Mouse (Mus musculus): Measurements from ENCODE around the gene Mrpl35. TPM values are rescaled to one million over a fixed set of nuclear protein-coding genes. Genes with fewer than 3 reads are reported as not detected.

Gene Mrpl35
- total RNA-seq, 2 experiments from 2014 or later: 37.4 to 38.2 TPM

DNA sequence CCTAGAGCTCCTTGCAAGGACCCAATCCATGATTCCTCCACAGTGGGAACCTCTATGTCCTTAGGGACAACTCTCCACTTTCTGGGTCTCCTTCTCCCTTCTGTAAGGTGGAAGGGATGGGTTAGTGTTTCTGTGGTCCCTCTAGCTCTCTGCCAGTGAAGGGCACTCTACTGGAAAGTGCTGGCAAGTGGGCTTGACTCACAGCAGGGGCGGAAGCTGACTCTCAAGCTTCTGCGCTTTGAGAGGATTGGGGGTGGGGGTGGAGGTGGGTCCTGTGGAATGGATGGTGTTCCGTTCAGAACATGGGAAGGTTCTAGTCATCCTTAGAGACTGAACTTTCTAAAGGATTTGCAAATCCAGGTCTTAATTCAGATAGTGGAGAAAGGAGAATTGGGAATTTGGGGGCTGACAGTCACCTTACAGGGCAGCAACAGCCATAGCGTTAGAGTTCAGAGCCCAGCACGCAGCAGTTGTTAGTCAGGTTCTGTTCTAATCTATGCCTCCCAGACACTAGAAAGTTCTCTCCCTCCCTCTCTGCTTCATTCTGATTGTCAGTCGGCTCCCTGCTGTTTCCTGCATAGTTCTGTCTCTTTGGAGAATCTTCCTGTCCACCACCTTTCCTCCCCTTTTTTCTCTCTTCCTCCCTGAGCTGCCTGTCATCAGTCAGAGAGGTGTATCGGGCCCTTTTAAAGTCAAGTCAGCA lies 25.6 kb downstream of the Mrpl35 start:
- DNase-seq (ENCODE audit: low spot score in 2 of 2): no peak

DNA sequence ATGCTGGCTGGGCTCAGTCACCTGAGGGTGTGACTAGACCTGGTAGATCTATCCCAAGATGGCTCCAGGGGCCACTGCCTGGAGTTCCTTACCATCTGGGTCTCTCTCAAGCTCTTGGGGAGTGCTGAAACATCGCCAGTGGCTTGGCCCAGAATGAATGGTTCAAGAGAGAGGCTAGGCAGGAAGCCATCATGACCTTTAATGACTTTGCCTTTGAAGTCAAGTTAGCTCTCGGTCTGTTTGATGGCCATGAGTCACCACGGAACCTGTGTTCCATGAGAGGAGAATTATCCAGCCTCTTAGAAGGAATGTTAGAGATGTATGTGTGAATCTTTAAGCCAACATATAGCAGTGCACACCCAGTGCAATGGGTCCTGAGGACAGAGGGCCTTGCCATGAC lies 27.4 kb downstream of the Mrpl35 start:
- DNase-seq (ENCODE audit: low spot score in 2 of 2): no peak

DNA sequence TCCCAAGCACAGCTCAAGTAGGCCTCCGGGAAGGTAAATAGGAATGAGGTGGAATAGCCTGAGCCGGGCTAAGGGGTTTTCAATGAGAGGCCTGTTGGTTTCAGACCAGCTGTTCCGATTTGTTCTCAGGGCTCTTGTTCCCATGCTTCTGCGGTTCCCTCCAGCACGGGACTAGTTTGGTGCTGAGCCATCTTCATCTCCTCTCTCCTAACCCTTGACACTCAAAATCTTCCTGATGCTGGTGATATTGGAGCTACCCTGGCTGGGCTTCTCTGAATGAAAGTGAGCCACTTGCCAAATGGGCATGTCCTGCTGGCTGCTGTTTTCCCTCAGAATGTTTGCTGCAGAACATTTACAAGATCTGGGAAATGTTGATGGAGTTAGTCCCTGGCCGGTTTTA lies 35.0 kb downstream of the Mrpl35 start:
- no peak for DNase-seq (ENCODE audit: low spot score in 2 of 2)

DNA sequence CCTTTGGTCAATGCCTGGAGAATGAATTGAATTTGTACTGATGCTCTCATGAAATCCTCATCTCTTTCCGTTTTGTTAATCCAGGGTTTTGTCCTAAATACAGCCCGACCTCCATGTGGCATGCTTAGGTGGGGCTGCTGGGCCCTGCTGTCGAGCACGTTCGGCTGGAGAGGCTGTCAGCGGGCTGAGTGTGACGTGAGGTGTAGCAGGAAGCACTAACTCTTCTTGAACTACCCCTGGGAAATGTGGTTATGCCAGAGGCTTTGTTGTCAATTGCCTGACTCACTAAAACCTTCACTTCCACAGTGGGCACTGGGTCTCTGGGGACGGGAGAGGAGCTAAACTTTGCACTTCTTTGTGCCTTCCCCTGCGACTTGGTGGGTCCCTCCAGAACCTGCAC lies 38.4 kb downstream of the Mrpl35 start:
- no peak for DNase-seq (ENCODE audit: low spot score in 2 of 2)

DNA sequence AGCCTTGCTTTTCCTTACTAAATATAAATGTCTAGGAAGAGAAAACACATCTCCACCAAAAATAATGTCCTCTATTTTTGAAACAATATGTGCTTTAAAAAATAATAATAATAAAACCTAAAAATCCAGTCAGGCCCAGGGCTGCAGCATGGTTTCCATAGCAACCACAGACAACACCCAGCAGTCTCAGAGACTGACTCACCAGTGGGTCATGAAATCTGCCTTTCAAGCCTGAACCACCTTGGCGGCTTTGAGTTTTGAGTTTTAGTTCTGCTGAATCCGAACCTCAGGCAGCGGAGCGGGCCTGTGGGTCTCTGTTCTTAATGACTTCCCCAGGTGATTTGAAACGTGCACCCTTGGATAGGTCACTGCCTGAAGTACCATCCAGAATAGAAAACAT lies 43.6 kb downstream of the Mrpl35 start:
- DNase-seq (ENCODE audit: low spot score in 2 of 2): no peak

DNA sequence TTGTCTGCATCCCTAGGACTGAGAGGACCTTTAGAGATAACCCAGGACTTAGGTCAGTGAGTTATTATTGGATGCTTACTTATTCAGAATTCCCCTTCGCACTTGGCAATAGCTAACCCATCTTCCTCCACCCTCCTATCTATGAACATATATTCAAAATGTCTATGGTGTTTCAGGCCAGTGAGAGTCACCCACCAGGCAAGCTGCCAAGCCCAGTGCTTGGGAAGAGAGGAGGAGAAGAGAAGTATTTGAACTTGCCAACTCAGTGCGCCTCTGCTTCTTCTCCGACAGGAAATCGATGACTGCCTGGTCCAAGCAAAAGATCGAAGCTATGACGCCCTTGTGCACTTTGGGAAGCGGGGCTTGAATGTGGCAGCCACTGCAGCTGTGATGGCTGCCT lies 46.3 kb downstream of the Mrpl35 start:
- DNase-seq (ENCODE audit: low spot score in 2 of 2): no peak

DNA sequence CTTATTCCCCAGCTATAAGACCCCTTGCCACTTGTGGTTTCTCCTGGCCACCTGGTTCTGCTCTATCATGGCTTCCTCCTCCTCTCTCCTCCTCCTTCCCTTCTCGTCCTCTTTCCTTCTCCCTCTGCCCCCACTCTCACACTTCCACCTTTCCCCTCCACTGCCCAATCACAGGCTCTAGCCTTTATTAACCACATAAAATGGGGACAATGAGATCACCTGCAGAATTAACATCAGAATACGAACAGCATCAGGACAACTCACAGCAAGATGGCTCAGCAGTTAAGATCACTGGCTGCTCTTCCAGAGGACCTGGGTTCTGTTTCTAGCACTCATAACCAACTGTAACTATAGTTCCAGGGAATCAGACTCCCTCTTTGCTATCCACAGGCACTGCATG lies 46.9 kb downstream of the Mrpl35 start:
- DNase-seq (ENCODE audit: low spot score in 2 of 2): no peak

DNA sequence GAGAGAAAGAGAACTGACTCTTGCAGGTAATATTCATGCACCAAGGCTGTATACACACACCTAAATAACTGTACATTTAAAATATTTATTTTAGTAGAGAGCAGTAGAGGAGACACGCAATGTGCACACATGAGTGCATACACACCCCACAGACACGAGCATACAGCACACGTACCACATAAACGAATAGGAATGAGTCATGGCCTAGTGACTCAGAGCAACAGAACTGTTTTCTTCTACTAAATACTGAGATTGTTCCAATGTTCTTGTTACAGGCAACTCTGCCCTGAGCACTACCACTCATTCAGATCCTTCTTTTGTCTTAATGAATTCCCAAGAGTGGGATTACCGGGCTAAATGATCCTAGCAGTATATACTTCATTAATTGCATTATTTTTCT lies 48.8 kb downstream of the Mrpl35 start:
- no peak for DNase-seq (ENCODE audit: low spot score in 2 of 2)

DNA sequence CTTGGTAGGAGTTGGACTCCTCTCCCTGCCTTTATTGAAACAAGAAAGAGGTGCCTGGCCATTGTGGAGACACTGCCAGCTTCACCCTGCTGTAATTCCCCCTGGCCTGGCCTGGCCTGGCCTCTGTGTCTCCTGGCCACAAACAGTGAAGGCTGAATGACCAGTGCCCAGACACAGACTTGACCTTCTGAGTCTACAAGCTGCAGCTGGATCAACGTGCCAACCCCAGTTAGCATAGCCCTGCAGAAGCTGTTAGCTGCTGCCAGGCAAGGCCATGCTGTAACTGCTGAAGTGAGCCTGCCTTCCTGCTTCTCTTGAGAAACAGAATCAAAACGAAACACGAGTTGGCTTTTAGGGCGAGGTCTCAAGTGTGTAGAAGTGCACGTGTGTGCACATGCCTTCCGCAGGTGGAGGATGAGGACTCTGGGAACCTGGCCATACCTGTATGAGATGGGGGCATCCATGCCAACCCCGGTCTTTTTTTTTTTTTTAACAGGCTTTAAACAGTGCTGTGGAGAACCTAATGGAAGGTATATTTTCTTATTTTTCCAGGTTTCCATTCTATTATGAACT lies 54.0 kb downstream of the Mrpl35 start:
- peak in 1 of 2 experiments; percentile 26 for DNase-seq (ENCODE audit: low spot score in 2 of 2)

DNA sequence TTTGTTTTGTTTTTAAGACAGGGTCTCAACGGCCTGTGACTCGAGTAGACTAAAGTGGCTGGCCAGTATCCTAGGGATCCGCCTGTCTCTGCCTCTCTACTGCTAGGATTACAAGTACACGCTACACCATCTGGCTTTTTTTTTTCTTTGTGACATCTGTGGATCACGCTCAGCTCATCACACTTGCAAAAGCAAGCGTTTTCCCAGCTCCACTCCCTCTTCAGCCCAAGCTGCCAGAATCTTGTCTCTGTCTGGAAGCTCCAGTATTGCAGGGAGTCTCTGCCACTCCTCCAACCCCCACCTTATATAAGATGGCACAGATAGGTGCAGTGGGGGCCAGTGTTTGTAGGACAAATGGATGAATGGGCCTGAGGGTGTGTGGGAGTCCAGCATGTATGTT lies 54.6 kb downstream of the Mrpl35 start:
- DNase-seq (ENCODE audit: low spot score in 2 of 2): no peak

DNA sequence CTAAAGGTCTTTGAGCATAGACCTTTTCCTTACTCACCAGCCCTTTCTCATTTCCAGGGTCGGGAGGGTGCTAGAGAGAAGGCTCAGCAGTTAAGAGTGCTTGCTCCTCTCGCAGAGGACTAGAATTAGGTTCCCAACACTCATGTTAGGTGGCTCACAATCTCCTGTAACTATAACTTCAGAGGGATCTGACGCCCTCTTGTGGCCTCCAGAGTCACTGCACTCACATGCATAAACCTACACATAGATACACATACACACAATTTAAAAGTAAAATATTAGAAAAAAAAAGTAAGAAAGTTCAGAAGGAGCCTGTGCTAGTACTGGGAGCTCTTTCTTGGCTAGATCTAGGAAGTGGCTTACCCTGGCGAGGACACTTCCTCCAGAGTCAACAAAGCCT lies 55.5 kb downstream of the Mrpl35 start:
- no peak for DNase-seq (ENCODE audit: low spot score in 2 of 2)

DNA sequence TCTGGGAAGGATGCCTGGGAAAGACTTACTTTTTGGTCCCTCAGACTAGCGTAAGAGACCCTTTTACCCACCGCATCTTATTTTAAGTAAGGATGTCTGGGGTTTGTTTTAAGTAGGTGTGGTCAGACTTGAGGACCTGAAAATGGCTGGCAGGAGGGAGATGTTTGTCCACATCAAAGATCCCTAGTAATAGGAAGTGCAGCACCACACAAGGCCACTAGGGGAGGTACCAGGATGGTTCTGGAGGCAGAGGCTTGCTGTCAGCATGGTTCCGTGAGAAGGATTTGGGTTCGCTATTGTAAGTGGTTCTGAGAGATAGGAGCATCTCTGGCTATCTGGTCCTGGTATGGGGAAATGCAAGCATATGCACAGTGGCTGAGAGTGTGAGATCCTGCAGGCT lies 55.9 kb downstream of the Mrpl35 start:
- no peak for DNase-seq (ENCODE audit: low spot score in 2 of 2)

DNA sequence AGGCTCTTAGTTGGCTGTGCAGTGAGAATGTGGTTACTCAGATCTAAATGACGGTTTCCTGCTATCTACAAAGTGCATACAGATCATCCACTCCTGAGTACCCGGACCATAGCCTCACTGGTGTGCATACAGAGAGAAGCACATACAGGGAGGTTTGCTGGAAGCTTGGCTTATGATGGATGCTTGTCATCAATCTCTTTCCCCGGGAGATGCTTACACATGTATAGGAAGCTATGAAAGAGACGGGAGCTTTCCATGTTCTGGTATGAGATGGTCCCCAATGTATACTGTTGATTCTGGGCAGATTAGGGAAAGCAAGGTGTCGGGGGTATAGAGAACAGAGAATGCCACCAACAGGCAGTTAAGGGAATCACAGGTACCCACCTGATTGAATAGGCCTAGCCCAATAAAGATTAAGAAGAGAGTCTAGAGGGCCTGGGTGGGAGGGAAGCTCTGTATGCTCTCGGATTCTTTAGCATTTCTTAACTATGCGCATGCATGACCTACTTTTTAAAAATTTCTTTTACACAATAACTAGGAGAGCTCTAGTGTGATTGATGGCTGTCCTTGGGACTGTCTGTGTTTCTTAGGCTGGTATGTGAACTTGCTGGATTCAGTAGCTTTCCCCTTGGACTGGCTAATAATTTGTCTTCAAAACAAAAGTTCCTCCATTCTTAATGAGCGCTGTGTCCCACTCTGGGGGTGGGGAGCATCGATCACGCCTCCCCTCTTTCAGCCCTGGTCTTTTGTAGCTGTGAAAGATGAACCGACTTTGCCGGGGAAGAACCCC lies 56.7 kb downstream of the Mrpl35 start:
- DNase-seq (ENCODE audit: low spot score in 2 of 2): no peak

DNA sequence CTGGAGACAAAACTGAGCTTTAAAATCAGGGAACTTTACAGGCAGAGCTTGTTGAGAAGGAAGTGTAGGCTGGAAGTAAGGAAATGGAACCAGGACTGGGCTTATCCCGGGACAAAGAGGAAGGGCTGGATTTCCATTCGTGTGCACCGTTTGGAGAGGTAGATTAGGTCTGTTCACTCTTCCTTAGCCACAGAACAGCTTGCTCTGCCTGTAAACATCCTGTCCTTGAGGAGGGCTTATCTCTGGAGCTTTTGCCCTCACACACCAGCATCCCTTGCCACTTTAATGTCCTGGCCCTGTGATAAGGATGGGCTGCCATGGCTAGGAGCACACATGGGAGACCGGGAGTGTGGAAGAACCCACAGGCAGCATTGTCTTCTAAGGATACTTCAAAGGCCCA lies 59.0 kb downstream of the Mrpl35 start:
- DNase-seq (ENCODE audit: low spot score in 2 of 2): no peak

Other genes with a start within 250 kb of the Mrpl35 start
- gene Kdm3a, start 194.0 kb downstream of the Mrpl35 start, total RNA-seq (2021): 10 to 100 TPM; 69.6 to 70.1 TPM
- 10 to 100 TPM; 22.3 to 24.4 TPM for gene Reep1, start 119.4 kb downstream of the Mrpl35 start, total RNA-seq (2021)
- gene Immt, start 4.4 kb upstream of the Mrpl35 start, total RNA-seq (2021): 100 to 1,000 TPM; 252 to 253 TPM
- gene Ptcd3, start 81.8 kb upstream of the Mrpl35 start, total RNA-seq (2021): 100 to 1,000 TPM; 130 to 134 TPM
- gene Polr1a, start 82.1 kb upstream of the Mrpl35 start, total RNA-seq (2021): 10 to 100 TPM; 79.4 to 82.1 TPM

Data from adrenal gland, postnatal 4 days (tissue).